Mouse (Mus musculus) urinary bladder, postnatal 0 days (tissue): ENCODE measurements around the gene Gpnmb. TPM values are rescaled to one million over a fixed set of nuclear protein-coding genes. Genes with fewer than 3 reads are reported as not detected.

Experiments
- polyA plus RNA-seq: library from polyadenylated mRNA; unstranded; fragments of >200 nt; fragmentation: Nextera tagmentation; extraction: Ambion mirVana; gene quantifications from 2 replicates; pipeline ENCODE4 v1.2.1, GENCODE M21; 2015

The Gpnmb gene
- 5.6 and 6.9 TPM in 2 replicates for polyA plus RNA-seq

GRCm38 (mm10) chr6:49036275-49037267 lies at the start of gene Gpnmb:
TSS of gene Gpnmb (plus strand) at chr6:49036546.

GRCm38 (mm10) chr6:49073304-49074116 lies 37.2 kb downstream of the Gpnmb start, which contains the start of gene Malsu1:
TSS of gene Malsu1 (plus strand) at chr6:49073795.

Other genes starting within 250 kb of the Gpnmb start
- 108 and 134 TPM in 2 replicates for gene Tmem176a, start 195.6 kb upstream of the Gpnmb start, polyA plus RNA-seq
- gene Tmem176b, start 195.1 kb upstream of the Gpnmb start, polyA plus RNA-seq: 257 and 312 TPM in 2 replicates
- gene Aoc1, start 163.7 kb upstream of the Gpnmb start, polyA plus RNA-seq: 0.33 and 0.47 TPM in 2 replicates
- gene 1600015I10Rik, start 106.7 kb upstream of the Gpnmb start, polyA plus RNA-seq: not detected in 2 replicates
- gene Doxl2, start 61.6 kb upstream of the Gpnmb start, polyA plus RNA-seq: not detected in 2 replicates
- not detected in 2 replicates for gene Svs1, start 49.7 kb upstream of the Gpnmb start, polyA plus RNA-seq
- 69.9 and 71.4 TPM in 2 replicates for gene Malsu1, start 37.2 kb downstream of the Gpnmb start, polyA plus RNA-seq
- 29.3 and 33.9 TPM in 2 replicates for gene Igf2bp3, start 178.4 kb downstream of the Gpnmb start, polyA plus RNA-seq
- gene Tra2a, start 227.5 kb downstream of the Gpnmb start, polyA plus RNA-seq: 39.9 and 42.9 TPM in 2 replicates